Mouse (Mus musculus): ENCODE measurements around the gene Ak5. TPM values are rescaled to one million over a fixed set of nuclear protein-coding genes. Genes with fewer than 3 reads are reported as not detected.
A peak's percentile ranks its signal among the peaks of the same experiment; 100 is the strongest.

Ak5 gene
- polyA plus RNA-seq, 1 experiment from 2014 or later, result 5.6 TPM

DNA sequence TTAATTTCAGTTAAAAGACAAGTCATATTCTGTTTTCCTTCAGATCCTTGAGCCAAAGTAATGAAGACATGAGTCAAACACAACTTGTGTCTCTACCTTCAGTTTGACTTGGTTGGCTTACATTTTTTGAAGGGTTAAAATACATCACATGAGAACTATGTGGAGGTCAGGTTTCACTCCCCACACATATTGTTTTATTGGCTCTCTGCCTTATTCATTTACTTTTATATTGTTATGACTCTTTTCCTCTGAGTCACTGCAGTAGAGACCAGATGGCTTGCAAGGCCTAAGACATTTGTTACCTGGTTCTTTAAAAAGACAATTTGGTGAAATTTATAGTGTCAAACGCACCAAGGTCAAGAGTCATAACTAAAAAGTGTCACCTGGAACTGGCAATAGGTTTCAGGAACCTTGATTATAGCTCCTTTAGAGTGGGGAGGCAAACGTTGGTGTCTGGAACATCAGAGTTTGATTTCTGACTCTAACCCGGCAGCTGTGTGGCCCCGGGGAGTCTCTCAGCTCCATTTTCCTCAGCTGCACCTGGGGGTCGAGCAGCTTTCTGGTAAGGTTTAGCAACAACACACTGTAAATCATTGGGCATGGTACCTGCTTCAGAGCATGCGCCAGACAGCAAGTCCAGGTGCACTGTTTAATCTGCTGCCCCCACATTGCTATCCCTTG, 145.4 kb downstream of the Ak5 start:
- Histone ChIP-seq H3K9ac (no peak overlapping the region), H3K27ac (no peak overlapping the region), H3K36me3 (no peaks in the 10 kb centered on the region), H3K27me3 (no peaks in the 10 kb centered on the region), H3K9me3 (no peaks in the 10 kb centered on the region), H3K4me1 (replicated peaks) (no peaks in the 10 kb centered on the region), H3K4me2 (no peak overlapping the region), H3K4me3 (no peak overlapping the region)
- no peak for ATAC-seq (ENCODE audit: low FRiP score)
- WGBS, result 85% methylated on average over 6 of the region's 6 CpGs

GRCm38 (mm10) chr3:152521054-152521453, 147.1 kb downstream of the Ak5 start:
- WGBS, result 88% methylated on average over 7 of the region's 7 CpGs
- H3K27me3 ChIP-seq, result no peaks in the 10 kb centered on the region

DNA sequence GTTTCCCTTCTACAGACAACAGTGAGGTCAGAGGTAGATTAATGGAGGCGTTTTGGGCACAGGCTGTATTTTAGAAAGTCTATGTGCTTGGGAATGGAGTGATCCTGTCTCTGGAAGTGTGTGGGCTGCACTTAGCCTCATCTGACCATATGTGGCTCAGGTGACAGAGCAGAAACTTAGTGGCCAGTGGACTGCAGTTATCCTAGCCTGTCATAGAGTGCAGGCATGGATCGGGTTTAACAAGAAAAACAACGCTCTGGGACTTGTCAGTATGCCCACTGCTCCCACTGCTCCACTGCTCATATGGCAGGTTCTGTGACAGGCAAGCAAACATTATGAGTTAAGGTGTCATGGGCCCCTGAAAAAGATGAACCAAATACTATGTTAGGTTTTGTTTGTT, 148.1 kb downstream of the Ak5 start:
- no peaks in the 10 kb centered on the region for H3K9me3 ChIP-seq
- no peak overlapping the region for H3K4me2 ChIP-seq
- 86% methylated on average over 3 of the region's 3 CpGs for WGBS
- peaks cover 10% of the 10 kb centered on the region for H3K4me1 ChIP-seq (replicated peaks)
- H3K36me3 ChIP-seq, result no peaks in the 10 kb centered on the region
- no peak overlapping the region for H3K4me3 ChIP-seq
- no peak for ATAC-seq (ENCODE audit: low FRiP score)
- no peak overlapping the region for H3K9ac ChIP-seq
- H3K27ac ChIP-seq, result no peak overlapping the region
- H3K27me3 ChIP-seq, result no peaks in the 10 kb centered on the region

More at GRCm38 (mm10) chr3:152521054-152521453, 147.1 kb downstream of the Ak5 start:
- no peak for ATAC-seq (ENCODE audit: low FRiP score)
- no peak overlapping the region for H3K4me3 ChIP-seq
- H3K9ac ChIP-seq, result no peak overlapping the region
- H3K36me3 ChIP-seq, result no peaks in the 10 kb centered on the region
- peaks cover 3% of the 10 kb centered on the region for H3K4me1 ChIP-seq (replicated peaks)
- H3K4me2 ChIP-seq, result no peak overlapping the region
- H3K9me3 ChIP-seq, result no peaks in the 10 kb centered on the region
- H3K27ac ChIP-seq, result no peak overlapping the region

DNA sequence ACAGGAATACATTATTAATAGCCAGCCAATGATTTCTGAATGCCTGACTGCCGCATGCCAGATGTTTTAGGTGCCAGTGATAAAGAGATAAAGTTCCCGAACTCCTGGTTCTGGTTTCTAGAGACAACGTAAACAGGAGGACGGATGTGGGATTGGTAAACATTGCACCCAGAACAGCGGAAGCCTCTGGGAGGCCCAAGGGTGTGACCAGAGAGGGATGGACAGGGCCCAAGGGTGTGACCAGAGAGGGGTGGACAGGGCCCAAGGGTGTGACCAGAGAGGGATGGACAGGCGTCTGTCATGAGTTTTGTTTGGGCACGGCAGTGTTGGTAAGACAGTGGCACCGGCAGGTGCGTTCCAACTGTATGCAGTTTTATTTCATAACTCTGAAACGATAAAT, 148.6 kb downstream of the Ak5 start:
- no peak overlapping the region for H3K4me2 ChIP-seq
- H3K36me3 ChIP-seq, result no peaks in the 10 kb centered on the region
- no peak overlapping the region for H3K27ac ChIP-seq
- no peaks in the 10 kb centered on the region for H3K9me3 ChIP-seq
- 92% methylated on average over 10 of the region's 10 CpGs for WGBS
- no peak overlapping the region for H3K9ac ChIP-seq
- ATAC-seq (ENCODE audit: low FRiP score), result no peak
- H3K27me3 ChIP-seq, result no peaks in the 10 kb centered on the region
- H3K4me3 ChIP-seq, result no peak overlapping the region
- H3K4me1 ChIP-seq (replicated peaks), result peaks cover 15% of the 10 kb centered on the region

GRCm38 (mm10) chr3:152516569-152516968, 151.6 kb downstream of the Ak5 start:
- Histone ChIP-seq H3K9me3 (no peaks in the 10 kb centered on the region), H3K4me3 (no peak overlapping the region), H3K27ac (0 out of 2 replicates have a peak overlapping the region, but pooled peaks have one; percentile 52), H3K4me1 (replicated peaks) (peaks cover 15% of the 10 kb centered on the region), H3K4me2 (no peak overlapping the region), H3K27me3 (no peaks in the 10 kb centered on the region), H3K9ac (no peak overlapping the region), H3K36me3 (no peaks in the 10 kb centered on the region)
- WGBS, result 79% methylated on average over 3 of the region's 3 CpGs
- no peak for ATAC-seq (ENCODE audit: low FRiP score)

DNA sequence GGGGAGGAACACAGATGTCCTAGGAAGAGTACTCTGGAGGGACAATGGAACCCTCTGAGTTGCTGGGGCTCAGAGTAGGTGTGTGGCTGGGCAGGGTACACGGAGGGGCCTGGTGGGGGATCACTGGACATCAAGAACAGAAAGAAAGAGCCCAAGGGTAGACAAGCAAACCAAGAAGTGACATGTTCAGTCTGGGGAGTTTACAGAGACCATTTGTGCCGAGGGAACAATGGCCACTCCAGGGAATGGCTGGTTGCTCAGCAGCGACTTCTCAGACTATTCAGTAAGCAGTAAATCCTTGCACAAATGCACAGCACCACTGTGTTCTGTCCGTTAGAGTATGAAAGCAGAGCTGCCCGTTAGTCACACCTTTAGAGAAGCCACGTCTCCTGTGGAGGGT, 152.2 kb downstream of the Ak5 start:
- H3K4me1 ChIP-seq (replicated peaks), result peaks cover 15% of the 10 kb centered on the region
- H3K4me3 ChIP-seq, result no peak overlapping the region
- H3K9ac ChIP-seq, result no peak overlapping the region
- H3K27ac ChIP-seq, result 0 out of 2 replicates have a peak overlapping the region, but pooled peaks have one; percentile 52
- no peaks in the 10 kb centered on the region for H3K36me3 ChIP-seq
- no peaks in the 10 kb centered on the region for H3K9me3 ChIP-seq
- 32% methylated on average over 6 of the region's 6 CpGs for WGBS
- ATAC-seq (ENCODE audit: low FRiP score), result no peak
- H3K4me2 ChIP-seq, result no peak overlapping the region
- no peaks in the 10 kb centered on the region for H3K27me3 ChIP-seq

GRCm38 (mm10) chr3:152512517-152512916, 155.6 kb downstream of the Ak5 start:
- ATAC-seq (ENCODE audit: low FRiP score), result no peak
- WGBS, result 86% methylated on average over 2 of the region's 2 CpGs

DNA sequence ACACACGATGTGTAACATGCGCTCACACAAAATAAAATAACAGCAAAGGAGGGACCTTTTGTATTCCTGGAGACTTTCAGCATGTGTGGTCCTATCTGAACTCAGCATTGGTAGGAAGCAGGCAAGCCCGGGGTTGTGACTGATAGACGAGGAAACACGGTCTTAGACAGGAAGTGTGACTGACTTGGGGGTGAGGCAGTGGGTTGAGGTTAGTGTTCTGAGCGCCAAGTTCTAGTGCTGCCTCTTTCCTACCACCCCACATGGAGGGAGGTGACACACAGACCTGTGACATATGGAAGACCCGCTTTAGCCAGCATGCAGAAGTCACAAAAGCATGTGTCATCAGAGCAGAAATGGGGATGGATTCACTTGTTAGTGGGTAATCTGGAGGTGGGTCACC, 158.9 kb downstream of the Ak5 start:
- Histone ChIP-seq H3K27me3 (no peaks in the 10 kb centered on the region), H3K27ac (no peak overlapping the region), H3K36me3 (no peaks in the 10 kb centered on the region), H3K4me3 (no peak overlapping the region), H3K9me3 (no peaks in the 10 kb centered on the region), H3K9ac (no peak overlapping the region), H3K4me1 (replicated peaks) (peaks cover 10% of the 10 kb centered on the region; the same call in 1 of the 2 replicates), H3K4me2 (no peak overlapping the region)
- no peak for ATAC-seq (ENCODE audit: low FRiP score)
- 86% methylated on average over 7 of the region's 7 CpGs for WGBS

More at GRCm38 (mm10) chr3:152512517-152512916, 155.6 kb downstream of the Ak5 start:
- Histone ChIP-seq H3K27ac (no peak overlapping the region), H3K36me3 (no peaks in the 10 kb centered on the region), H3K27me3 (no peaks in the 10 kb centered on the region), H3K9ac (no peak overlapping the region), H3K9me3 (no peaks in the 10 kb centered on the region), H3K4me1 (replicated peaks) (peaks cover 24% of the 10 kb centered on the region), H3K4me3 (no peak overlapping the region), H3K4me2 (no peak overlapping the region)

GRCm38 (mm10) chr3:152508419-152508993, 159.7 kb downstream of the Ak5 start:
- no peaks in the 10 kb centered on the region for H3K36me3 ChIP-seq
- 38% methylated on average over 12 of the region's 12 CpGs for WGBS
- H3K9me3 ChIP-seq, result no peaks in the 10 kb centered on the region
- H3K9ac ChIP-seq, result no peak overlapping the region
- H3K27me3 ChIP-seq, result no peaks in the 10 kb centered on the region
- H3K4me2 ChIP-seq, result peak overlapping the region; percentile 7; the same call in 1 of the 2 replicates
- no peak overlapping the region for H3K4me3 ChIP-seq
- peaks cover 10% of the 10 kb centered on the region; the same call in 1 of the 2 replicates for H3K4me1 ChIP-seq (replicated peaks)
- H3K27ac ChIP-seq, result no peak overlapping the region
- ATAC-seq (ENCODE audit: low FRiP score), result no peak

GRCm38 (mm10) chr3:152507900-152508299, 160.3 kb downstream of the Ak5 start:
- H3K9ac ChIP-seq, result no peak overlapping the region
- ATAC-seq (ENCODE audit: low FRiP score), result no peak
- H3K9me3 ChIP-seq, result no peaks in the 10 kb centered on the region
- H3K27ac ChIP-seq, result no peak overlapping the region
- H3K4me3 ChIP-seq, result no peak overlapping the region
- H3K36me3 ChIP-seq, result no peaks in the 10 kb centered on the region
- no peaks in the 10 kb centered on the region for H3K27me3 ChIP-seq
- H3K4me1 ChIP-seq (replicated peaks), result peaks cover 10% of the 10 kb centered on the region; the same call in 1 of the 2 replicates
- WGBS, result 58% methylated on average over 8 of the region's 8 CpGs
- H3K4me2 ChIP-seq, result no peak overlapping the region

GRCm38 (mm10) chr3:152498968-152499696, 169.0 kb downstream of the Ak5 start:
- Histone ChIP-seq H3K27ac (no peak overlapping the region), H3K9ac (no peak overlapping the region), H3K9me3 (no peaks in the 10 kb centered on the region), H3K4me3 (no peak overlapping the region), H3K4me2 (no peak overlapping the region), H3K4me1 (replicated peaks) (peaks cover 20% of the 10 kb centered on the region), H3K36me3 (no peaks in the 10 kb centered on the region), H3K27me3 (no peaks in the 10 kb centered on the region)
- WGBS, result 81% methylated on average over 2 of the region's 2 CpGs
- no peak for ATAC-seq (ENCODE audit: low FRiP score)

- no peaks in the 10 kb centered on the region for H3K36me3 ChIP-seq
- no peak overlapping the region for H3K4me3 ChIP-seq
- ATAC-seq (ENCODE audit: low FRiP score), result no peak
- no peak overlapping the region for H3K27ac ChIP-seq
- H3K4me2 ChIP-seq, result no peak overlapping the region
- no peak overlapping the region for H3K9ac ChIP-seq
- no peaks in the 10 kb centered on the region for H3K9me3 ChIP-seq
- H3K4me1 ChIP-seq (replicated peaks), result peaks cover 20% of the 10 kb centered on the region
- no peaks in the 10 kb centered on the region for H3K27me3 ChIP-seq
- WGBS, result 88% methylated on average over 2 of the region's 2 CpGs
These were observed 170.3 kb downstream of the Ak5 start for GRCm38 (mm10) chr3:152497842-152498241.

Data from hindbrain, embryonic 13.5 days (tissue).